10 mouse cellular contexts compared by ENCODE assay signal in the genomic region with DNA sequence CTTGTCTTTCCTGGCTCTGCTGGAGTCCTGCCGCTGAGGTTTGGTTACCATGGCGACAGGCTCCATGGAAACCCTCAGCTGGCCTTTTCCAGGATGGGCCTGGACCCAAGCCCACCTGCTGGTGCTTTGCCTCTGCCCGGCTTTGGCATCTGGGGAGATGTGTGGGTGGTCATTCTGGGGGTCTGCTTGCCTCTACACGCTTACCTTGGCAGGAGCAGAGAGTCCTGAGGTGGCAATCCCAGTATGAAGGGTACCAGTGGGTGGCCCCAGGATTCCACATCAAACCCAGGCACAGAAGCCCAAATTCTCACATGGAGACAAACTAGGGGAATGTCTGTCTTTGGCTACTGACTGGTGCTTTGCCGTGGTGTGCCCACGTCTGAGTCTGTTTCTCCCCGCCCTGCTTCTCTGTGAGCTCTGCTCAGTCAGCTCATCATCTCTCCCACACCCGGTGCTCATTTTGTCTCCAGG. TPM values are rescaled to one million over a fixed set of nuclear protein-coding genes. Genes with fewer than 3 reads are reported as not detected.
A peak's percentile ranks its signal among the peaks of the same experiment; 100 is the strongest.
DNase-seq lines count a peak whose midpoint lies in the region; ATAC-seq lines count a peak whose summit lies in the region.
"Had no signal": no experiment of that assay in that cellular context is flagged by ENCODE, and none has a peak within 500 bp of the region (broad histone marks: within the 10 kb centered on the region; RNA-seq: fewer than 3 reads in every experiment).

No protein-coding gene starts in this region.

- peaks cover 34% of the 10 kb centered on the region for H3K4me1 ChIP-seq in hindbrain, embryonic 16.5 days (ENCODE audit: control insufficient read depth, insufficient read depth, low read depth, low read length)

- no peak overlapping the region for H3K4me2 ChIP-seq in hindbrain, embryonic 16.5 days (ENCODE audit: low read length)
- H3K4me2 ChIP-seq: embryonic facial prominence, embryonic 12.5 days had no signal

- ATAC-seq in hindbrain, embryonic 16.5 days = peak; percentile 28
- ATAC-seq in activated CD4-positive, CD25-positive, alpha-beta regulatory T cell, adult 4 months = no peak

- H3K36me3 ChIP-seq in hindbrain, embryonic 16.5 days (ENCODE audit: control insufficient read depth, insufficient read depth, low read length) = no peaks in the 10 kb centered on the region
- H3K36me3 ChIP-seq: embryonic facial prominence, embryonic 12.5 days had no signal

- no peak overlapping the region for H3K4me3 ChIP-seq in hindbrain, embryonic 16.5 days (ENCODE audit: low read length)
- H3K4me3 ChIP-seq: embryonic facial prominence, embryonic 12.5 days had no signal

- WGBS in hindbrain, embryonic 16.5 days = 8% methylated on average over 6 of the region's 8 CpGs

- H3K9me3 ChIP-seq in hindbrain, embryonic 16.5 days (ENCODE audit: control insufficient read depth, low read length) = no peaks in the 10 kb centered on the region
- H3K9me3 ChIP-seq: embryonic facial prominence, embryonic 12.5 days had no signal

- DNase-seq in kidney, postnatal 4 days = peak; percentile 26 to 30
- no peak for DNase-seq in kidney, adult 8-10 months
- peak; percentile 89 for DNase-seq in mesoderm, embryonic 11.5 days (ENCODE audit: low read depth, low spot score)
- DNase-seq in thymus, postnatal 10 days (ENCODE audit: low spot score in 2 of 2) = no peak
- DNase-seq in adrenal gland, adult 2 months = no peak
- DNase-seq in lung, postnatal 14 days = no peak

- H3K9ac ChIP-seq in hindbrain, embryonic 16.5 days (ENCODE audit: low read depth, low read length) = no peak overlapping the region
- H3K9ac ChIP-seq: embryonic facial prominence, embryonic 12.5 days; liver, embryonic 14.5 days had no signal

- no peaks in the 10 kb centered on the region; the same call in 1 of the 2 replicates for H3K27me3 ChIP-seq in hindbrain, embryonic 16.5 days (replicated peaks; ENCODE audit: control insufficient read depth, insufficient read depth, low read length)

- H3K27ac ChIP-seq in hindbrain, embryonic 16.5 days (ENCODE audit: low read depth, low read length) = peak overlapping the region; percentile 86
- H3K27ac ChIP-seq: embryonic facial prominence, embryonic 12.5 days; liver, embryonic 14.5 days had no signal

RNA-seq across cellular contexts. Expression of gene Laptm5, which starts 47.0 kb away (rescaled TPM):
- 27.2 and 27.4 TPM in 2 replicates for polyA plus RNA-seq in hindbrain, embryonic 16.5 days (2015; fragmentation: Nextera tagmentation; extraction: Ambion mirVana)
- polyA plus RNA-seq in activated CD4-positive, CD25-positive, alpha-beta regulatory T cell, adult 4 months (2017; shearing (Covaris generic)) = 1,000 to 10,000 TPM; 1,545 to 2,139 TPM
- 10 to 100 TPM; 30.8 to 36.8 TPM for total RNA-seq in adrenal gland, adult 2 months (2021)
- 72.4 and 79.8 TPM in 2 replicates for polyA plus RNA-seq in adrenal gland, adult 2 months (2012; rRNA removed)

Comparison
In these comparisons a context has a peak if more than half of its experiments do, and no peak if none do; other contexts are left out.
1. DNase-seq: peak in kidney, postnatal 4 days (2 of 2) and mesoderm, embryonic 11.5 days (single experiment); none in kidney, adult 8-10 months (0 of 2), thymus, postnatal 10 days (0 of 2), adrenal gland, adult 2 months (single experiment) and lung, postnatal 14 days (single experiment).
2. RNA of gene Laptm5, which starts 47.0 kb away (polyA plus RNA-seq): 1,545 to 2,139 TPM in activated CD4-positive, CD25-positive, alpha-beta regulatory T cell, adult 4 months; 72.4 to 79.8 TPM in adrenal gland, adult 2 months and 27.2 to 27.4 TPM in hindbrain, embryonic 16.5 days; every median in the first group is over 10 times any median in the second.